Mouse (Mus musculus) gastrocnemius, postnatal 14 days (tissue): ENCODE measurements around the gene Gm8265. TPM values are rescaled to one million over a fixed set of nuclear protein-coding genes. Genes with fewer than 3 reads are reported as not detected.
"Not testable (repeated sequence)": the region's sequence is repeated elsewhere in the genome, so short reads cannot be mapped to it uniquely, and the experiment has no call there.

Experiments
- DNase-seq: peaks from one replicate; pipeline ENCODE4 v3.0.0; 2021; ENCODE audit warnings: mixed read lengths
- intact Hi-C: fragments of 180-260 bp; cut with DNase I; formaldehyde crosslinking; loops from one replicate; pipeline ENCODE4 v1.15.1; 2025; ENCODE audit warnings: low total_unique reads
- long read RNA-seq, 2 experiments: library from polyadenylated mRNA; stranded (forward); transcript quantifications; one replicate each; pipeline ENCODE4 v2.0.0; 2021
- total RNA-seq, 2 experiments: library from RNA; stranded (reverse); gene quantifications; 2 replicates each; pipeline ENCODE4 v1.2.3; 2021

Gm8265 gene
- not detected for total RNA-seq
- long read RNA-seq, experiment 1 = 0 reads
- long read RNA-seq, experiment 2 = 0 reads

- DNase-seq, intact Hi-C loops: not testable (repeated sequence)
These were observed at the start of gene Gm8265 for GRCm38 (mm10) chr14:5632928-5633327. TSS of gene Gm8265 (minus strand) at chr14:5633028.

Other genes starting within 250 kb of the Gm8265 start
- gene Gm3500, start 244.0 kb downstream of the Gm8265 start, total RNA-seq = under 1 TPM; 0.20 to 0.25 TPM
- gene Gm3194, start 177.6 kb downstream of the Gm8265 start, total RNA-seq = under 1 TPM; 0.72 to 0.82 TPM
- not detected for gene Gm8246, start 155.2 kb downstream of the Gm8265 start, total RNA-seq
- not detected for gene Gm3187, start 148.8 kb downstream of the Gm8265 start, total RNA-seq
- gene Gm3488, start 131.4 kb downstream of the Gm8265 start, total RNA-seq = under 1 TPM in 1 of 2 experiments, not detected in 1; 0.47 TPM
- gene Gm3532, start 94.5 kb downstream of the Gm8265 start, total RNA-seq = not detected
- gene Gm9603, start 54.4 kb upstream of the Gm8265 start, total RNA-seq = not detected
- gene Gm3373, start 108.5 kb upstream of the Gm8265 start, total RNA-seq = not detected
- under 1 TPM; 0.72 to 0.82 TPM for gene Gm3383, start 175.0 kb upstream of the Gm8265 start, total RNA-seq
- not detected for gene Gm3424, start 197.3 kb upstream of the Gm8265 start, total RNA-seq
- under 1 TPM; 0.53 to 0.97 TPM for gene Gm8237, start 247.4 kb upstream of the Gm8265 start, total RNA-seq